8 mouse cellular contexts compared by ENCODE assay signal in the genomic region with DNA sequence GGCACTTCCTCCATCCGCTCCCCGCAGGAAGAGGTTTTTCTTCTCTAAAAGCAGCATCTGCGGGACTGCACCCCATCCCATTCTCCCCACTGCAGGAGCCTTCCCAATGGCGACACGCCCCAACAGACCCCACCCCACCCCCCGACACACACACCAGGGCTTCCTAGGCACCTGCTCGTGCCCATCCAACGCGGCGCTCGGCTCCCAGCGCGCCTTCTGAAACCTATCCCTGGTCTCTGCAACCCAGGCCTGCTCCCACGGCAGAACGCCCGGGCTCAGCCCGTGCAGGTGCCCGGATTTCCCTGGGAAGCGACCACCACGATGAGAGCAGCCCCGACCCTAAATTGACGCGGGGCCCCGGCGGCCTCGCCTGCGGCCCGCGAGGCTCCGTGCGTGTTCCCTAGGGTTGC. TPM values are rescaled to one million over a fixed set of nuclear protein-coding genes. Genes with fewer than 3 reads are reported as not detected.
A peak's percentile ranks its signal among the peaks of the same experiment; 100 is the strongest.
DNase-seq lines count a peak whose midpoint lies in the region; ATAC-seq and TF ChIP-seq lines count a peak whose summit lies in the region.

No protein-coding gene starts in this region.

- no peak overlapping the region for H3K27ac ChIP-seq in ES-Bruce4 (ENCODE audit: insufficient read depth, low read length)
- peak overlapping the region; percentile 98 for H3K27ac ChIP-seq in embryonic facial prominence, embryonic 10.5 days (replicated peaks)
- H3K27ac ChIP-seq in hindbrain, embryonic 15.5 days (replicated peaks) = peak overlapping the region; percentile 90

- peak overlapping the region; percentile 94 for H3K9ac ChIP-seq in ES-Bruce4 (ENCODE audit: low read depth, poor library complexity, severe bottlenecking)
- peak overlapping the region; percentile 96 for H3K9ac ChIP-seq in hindbrain, embryonic 15.5 days

- under 1% methylated on average over 31 of the region's 31 CpGs for WGBS in embryonic facial prominence, embryonic 10.5 days
- under 1% methylated on average over 31 of the region's 31 CpGs for WGBS in hindbrain, embryonic 15.5 days

- ATAC-seq in hindbrain, embryonic 15.5 days (ENCODE audit: low FRiP score, low read depth) = peak; percentile 24; the same call in 1 of the 2 replicates
- ATAC-seq in monocyte, adult 5-6 weeks (replicated peaks; ENCODE audit: insufficient number of reproducible peaks, low FRiP score, low TSS enrichment, poor library complexity, severe bottlenecking) = no peak

- TF ChIP-seq POLR2A in ES-Bruce4 (IDR thresholded peaks at IDR 0.05; ENCODE audit: insufficient read depth, low read length) = no peak

- H3K27me3 ChIP-seq in ES-Bruce4 (ENCODE audit: control insufficient read depth, insufficient read depth, low read length, poor library complexity, severe bottlenecking) = no peaks in the 10 kb centered on the region
- no peaks in the 10 kb centered on the region for H3K27me3 ChIP-seq in embryonic facial prominence, embryonic 10.5 days (replicated peaks; ENCODE audit: low read depth, poor library complexity, severe bottlenecking)
- H3K27me3 ChIP-seq in hindbrain, embryonic 15.5 days = no peaks in the 10 kb centered on the region

- peak; percentile 50 for DNase-seq in kidney, adult 11 months
- no peak for DNase-seq in kidney, postnatal 14 days
- DNase-seq in embryonic facial prominence, embryonic 10.5 days (ENCODE audit: low spot score) = no peak
- DNase-seq in lung, postnatal 10 days = peak; percentile 31
- DNase-seq in testis, postnatal 14 days (ENCODE audit: low spot score) = peak; percentile 52

- H3K9me3 ChIP-seq in ES-Bruce4 (replicated peaks; ENCODE audit: control insufficient read depth, insufficient read depth, low read length, poor library complexity, severe bottlenecking) = no peaks in the 10 kb centered on the region
- no peaks in the 10 kb centered on the region for H3K9me3 ChIP-seq in embryonic facial prominence, embryonic 10.5 days
- no peaks in the 10 kb centered on the region for H3K9me3 ChIP-seq in hindbrain, embryonic 15.5 days

- H3K4me3 ChIP-seq in ES-Bruce4 (ENCODE audit: low read depth, low read length) = peak overlapping the region; percentile 73
- H3K4me3 ChIP-seq in embryonic facial prominence, embryonic 10.5 days = peak overlapping the region; percentile 99
- peak overlapping the region; percentile 70 for H3K4me3 ChIP-seq in hindbrain, embryonic 15.5 days

- no peak for TF ChIP-seq CTCF in ES-Bruce4 (IDR thresholded peaks at IDR 0.05; ENCODE audit: low read depth, low read length)

- H3K4me2 ChIP-seq in hindbrain, embryonic 15.5 days = peak overlapping the region; percentile 87

- peaks cover 8% of the 10 kb centered on the region for H3K4me1 ChIP-seq in ES-Bruce4 (ENCODE audit: control insufficient read depth, insufficient read depth, low read length)
- H3K4me1 ChIP-seq in embryonic facial prominence, embryonic 10.5 days = peaks cover 64% of the 10 kb centered on the region
- peaks cover 56% of the 10 kb centered on the region for H3K4me1 ChIP-seq in hindbrain, embryonic 15.5 days (replicated peaks)

- peaks cover 2% of the 10 kb centered on the region; the same call in 1 of the 2 replicates for H3K36me3 ChIP-seq in ES-Bruce4 (ENCODE audit: control insufficient read depth, insufficient read depth, low read length, poor library complexity, severe bottlenecking)
- H3K36me3 ChIP-seq in embryonic facial prominence, embryonic 10.5 days (replicated peaks) = peaks cover 31% of the 10 kb centered on the region
- H3K36me3 ChIP-seq in hindbrain, embryonic 15.5 days = no peaks in the 10 kb centered on the region

- no peak for TF ChIP-seq EP300 in ES-Bruce4 (IDR thresholded peaks at IDR 0.05; ENCODE audit: insufficient read depth, low read depth, low read length)

RNA-seq across cellular contexts. Expression of gene Ube2v1, which starts 0.7 kb away (rescaled TPM):
- polyA plus RNA-seq in ES-Bruce4 (2011; ENCODE audit: insufficient read depth, insufficient read length, low read depth, missing spikeins) = 189 and 193 TPM in 2 replicates
- polyA plus RNA-seq in embryonic facial prominence, embryonic 10.5 days (2016; fragmentation: Nextera tagmentation; extraction: Ambion mirVana) = 384 and 394 TPM in 2 replicates
- polyA plus RNA-seq in hindbrain, embryonic 15.5 days (2015; fragmentation: Nextera tagmentation; extraction: Ambion mirVana) = 334 and 356 TPM in 2 replicates
- total RNA-seq in monocyte, adult 5-6 weeks (2017) = 43.7 to 97.6 TPM (median 59.7 TPM) in 3 replicates

RNA-seq across cellular contexts. Expression of gene Gm20431, which starts 30.1 kb away (rescaled TPM):
- polyA plus RNA-seq in ES-Bruce4 (2011; ENCODE audit: insufficient read depth, insufficient read length, low read depth, missing spikeins) = 3.2 and 7.0 TPM in 2 replicates
- 0.68 and 4.9 TPM in 2 replicates for polyA plus RNA-seq in embryonic facial prominence, embryonic 10.5 days (2016; fragmentation: Nextera tagmentation; extraction: Ambion mirVana)
- 8.6 and 11.5 TPM in 2 replicates for polyA plus RNA-seq in hindbrain, embryonic 15.5 days (2015; fragmentation: Nextera tagmentation; extraction: Ambion mirVana)
- total RNA-seq in monocyte, adult 5-6 weeks (2017) = not detected in 3 replicates

RNA-seq across cellular contexts. Expression of gene Cebpb, which starts 57.5 kb away (rescaled TPM):
- 9.2 and 10.4 TPM in 2 replicates for polyA plus RNA-seq in ES-Bruce4 (2011; ENCODE audit: insufficient read depth, insufficient read length, low read depth, missing spikeins)
- 1.7 and 1.8 TPM in 2 replicates for polyA plus RNA-seq in embryonic facial prominence, embryonic 10.5 days (2016; fragmentation: Nextera tagmentation; extraction: Ambion mirVana)
- 3.2 and 3.3 TPM in 2 replicates for polyA plus RNA-seq in hindbrain, embryonic 15.5 days (2015; fragmentation: Nextera tagmentation; extraction: Ambion mirVana)
- 255 to 567 TPM (median 357 TPM) in 3 replicates for total RNA-seq in monocyte, adult 5-6 weeks (2017)

RNA-seq across cellular contexts. Expression of gene Tmem189, which starts 58.4 kb away (rescaled TPM):
- 41.9 and 45.6 TPM in 2 replicates for polyA plus RNA-seq in ES-Bruce4 (2011; ENCODE audit: insufficient read depth, insufficient read length, low read depth, missing spikeins)
- polyA plus RNA-seq in embryonic facial prominence, embryonic 10.5 days (2016; fragmentation: Nextera tagmentation; extraction: Ambion mirVana) = 40.2 and 43.7 TPM in 2 replicates
- 39.4 and 42.5 TPM in 2 replicates for polyA plus RNA-seq in hindbrain, embryonic 15.5 days (2015; fragmentation: Nextera tagmentation; extraction: Ambion mirVana)
- total RNA-seq in monocyte, adult 5-6 weeks (2017) = 55.2 to 64.6 TPM (median 57.9 TPM) in 3 replicates

Comparison
In these comparisons a context has a peak if more than half of its experiments do, and no peak if none do; other contexts are left out.
1. DNase-seq: peak in kidney, adult 11 months (single experiment), lung, postnatal 10 days (single experiment) and testis, postnatal 14 days (single experiment); none in kidney, postnatal 14 days (single experiment) and embryonic facial prominence, embryonic 10.5 days (single experiment).
2. Peak in every context shown above with its lines, with median percentiles within 50 percentile points of each other: H3K4me3 ChIP-seq.